Mouse (Mus musculus): ENCODE measurements around the gene Eya4.

Eya4 gene

GRCm38 (mm10) chr10:23076691-23077385 lies 273.7 kb downstream of the Eya4 start:
- in situ Hi-C loops (cut with MboI, MseI): loop anchor here (10.0 to 25.0 kb wide), 3 partner anchors 242 to 490 kb away; no protein-coding TSS in a partner anchor

GRCm38 (mm10) chr10:23073431-23073830 lies 277.2 kb downstream of the Eya4 start:
- in situ Hi-C loops (cut with MboI, MseI): loop anchor here (10.0 kb wide), 1 partner anchor 239 kb away; no protein-coding TSS in a partner anchor

DNA sequence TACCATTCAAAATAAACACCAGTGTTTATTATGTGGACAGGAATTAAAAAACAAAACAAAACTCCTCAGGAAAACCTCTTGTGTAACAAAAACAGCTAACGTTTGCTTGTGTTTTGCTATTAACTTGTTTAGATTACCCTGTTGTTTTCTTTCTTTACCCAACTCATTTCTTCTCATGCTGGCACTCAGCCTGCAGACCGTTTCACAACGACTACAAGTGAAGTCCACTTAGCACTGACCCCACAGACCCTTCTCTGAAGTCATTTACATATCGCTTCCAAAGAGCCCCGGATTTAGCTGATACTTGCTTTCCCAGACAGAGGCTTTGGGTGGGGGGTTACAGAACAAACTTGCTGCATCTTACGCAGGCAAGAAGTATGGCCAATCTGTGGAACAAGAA lies 286.9 kb downstream of the Eya4 start:
- in situ Hi-C loops (cut with MboI, MseI): no loop called here

- in situ Hi-C loops (cut with MboI, MseI): no loop called here
Observed at GRCm38 (mm10) chr10:23062719-23063118, 287.9 kb downstream of the Eya4 start.

DNA sequence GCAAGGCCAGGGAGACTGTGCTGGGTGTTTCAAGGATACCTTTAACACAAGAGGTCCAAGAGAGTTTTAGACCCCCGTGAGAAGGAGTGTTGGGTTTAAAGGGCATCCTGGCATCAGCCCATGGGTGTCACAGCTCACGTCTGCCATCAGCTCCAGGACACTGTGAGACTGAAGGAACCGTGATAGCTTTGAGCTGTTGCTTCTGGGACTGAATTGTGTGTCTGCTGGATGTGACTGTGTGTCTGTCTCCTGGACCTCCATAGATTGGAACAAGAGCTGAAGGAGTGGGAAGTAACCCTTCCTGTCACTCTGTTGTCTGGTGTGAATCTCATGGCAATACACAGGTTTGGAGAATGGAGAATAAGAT lies 289.9 kb downstream of the Eya4 start:
- in situ Hi-C loops (cut with MboI, MseI): no loop called here

DNA sequence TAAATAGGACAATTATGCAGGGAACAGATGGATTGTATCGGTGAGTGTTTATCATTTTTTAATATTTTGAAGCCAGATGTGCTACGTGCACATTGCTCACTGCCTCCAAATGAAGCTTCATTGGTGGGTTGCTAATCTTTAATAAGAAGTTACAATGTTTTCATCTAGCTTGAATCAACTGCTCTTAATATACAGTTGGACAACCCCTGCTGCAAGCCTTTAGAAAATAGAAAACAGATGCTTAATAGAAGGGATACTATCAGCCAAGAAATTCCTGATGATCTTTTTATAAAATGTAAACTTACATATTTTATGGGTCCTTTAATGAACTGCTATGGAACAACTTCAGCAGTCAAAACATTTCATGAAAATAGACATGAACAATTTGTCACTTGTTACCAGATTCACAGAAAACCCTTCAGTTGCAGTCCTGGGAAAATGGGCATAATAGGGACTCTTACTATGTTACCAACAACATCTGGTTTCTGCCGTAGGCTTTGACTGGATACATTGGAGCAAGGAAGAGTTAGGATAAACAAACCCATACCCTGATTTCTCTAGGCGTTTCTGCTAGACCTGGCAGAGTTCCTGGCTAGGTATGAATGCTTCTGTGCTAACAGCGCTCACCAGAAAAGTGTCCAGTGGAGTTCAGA lies 290.4 kb downstream of the Eya4 start:
- in situ Hi-C loops (cut with MboI, MseI): no loop called here

DNA sequence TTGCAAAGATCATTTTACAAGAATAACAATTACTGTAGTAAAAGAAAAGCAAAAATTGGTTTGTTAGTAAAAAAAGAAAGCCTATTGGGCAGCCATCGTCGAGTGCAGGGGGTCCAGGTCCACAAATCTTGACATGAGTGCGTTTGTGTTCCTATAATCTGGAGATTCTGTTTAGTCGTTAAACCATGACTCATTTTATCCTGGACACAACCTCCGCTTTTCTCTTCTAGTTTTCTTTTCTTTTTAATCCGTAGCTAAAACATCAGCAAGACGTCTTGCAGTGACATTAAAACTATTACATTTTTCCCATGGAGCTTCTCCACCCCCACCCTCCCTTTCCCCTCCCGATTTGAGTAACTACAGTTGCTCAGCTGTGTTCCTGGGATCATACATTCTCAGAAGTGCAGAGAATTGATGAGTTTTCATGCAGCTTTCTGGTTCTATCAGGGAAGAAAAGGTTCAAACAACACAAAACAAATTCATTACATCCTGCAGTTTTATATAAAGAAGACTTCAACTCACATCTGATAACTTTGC lies 297.1 kb downstream of the Eya4 start:
- in situ Hi-C loops (cut with MboI, MseI): no loop called here

All from T-helper 2 cell (primary cell).